Mouse (Mus musculus): ENCODE measurements around the gene Tesk1.

- TF ChIP-seq POLR2A (IDR thresholded peaks at IDR 0.05; ENCODE audit: extremely low read depth, insufficient read depth, low read length) = no peak
- no peak for TF ChIP-seq CTCF (IDR thresholded peaks at IDR 0.05; ENCODE audit: extremely low read depth, insufficient read depth, low read length)
These were observed 41.9 kb downstream of the Tesk1 start, which contains the start of gene Sit1 for GRCm38 (mm10) chr4:43483535-43484091.
